Mouse (Mus musculus) kidney, postnatal 0 days (tissue): ENCODE measurements around the gene Arnt2. TPM values are rescaled to one million over a fixed set of nuclear protein-coding genes. Genes with fewer than 3 reads are reported as not detected.

Source experiments
- ATAC-seq: fragments of 200-750 bp; cut with Nextera tagmentation; replicated peaks from 2 replicates; pipeline ENCODE4 v1.8.0; 2017; ENCODE audit warnings: low read depth, moderate number of reproducible peaks, moderate TSS enrichment, moderate library complexity; ENCODE audit not compliant: low FRiP score
- DNase-seq: peaks from one replicate; pipeline ENCODE4 v3.0.0-alpha.2; 2016; ENCODE audit warnings: low spot score
- H3K27ac ChIP-seq: fragments of 300-500 bp; sonication (generic); 2 replicates; pipeline ENCODE4 v1.5.1; 2014; ENCODE audit warnings: mild to moderate bottlenecking
- H3K27me3 ChIP-seq: fragments of 300-500 bp; sonication (generic); 2 replicates; pipeline ENCODE4 v1.6.1; 2014; ENCODE audit warnings: low read length, mixed read lengths; ENCODE audit not compliant: insufficient read depth
- H3K36me3 ChIP-seq: fragments of 300-500 bp; sonication (generic); 2 replicates; pipeline ENCODE4 v1.6.1; 2014; ENCODE audit warnings: low read length, mixed read lengths; ENCODE audit not compliant: insufficient read depth
- H3K4me1 ChIP-seq: fragments of 300-500 bp; sonication (generic); replicated peaks from 2 replicates; pipeline ENCODE4 v1.6.1; 2014; ENCODE audit warnings: antibody characterized with exemption, low read length, mixed read lengths; ENCODE audit not compliant: insufficient read depth
- H3K4me2 ChIP-seq: fragments of 300-500 bp; sonication (generic); 2 replicates; pipeline ENCODE4 v1.6.1; 2014; ENCODE audit warnings: mild to moderate bottlenecking, low read length, moderate library complexity, mixed read lengths
- H3K4me3 ChIP-seq: fragments of 300-500 bp; sonication (generic); replicated peaks from 2 replicates; pipeline ENCODE4 v1.5.1; 2014; ENCODE audit warnings: low read depth, low read length
- H3K9ac ChIP-seq: fragments of 300-500 bp; sonication (generic); 2 replicates; pipeline ENCODE4 v1.6.1; 2014; ENCODE audit warnings: low read depth, low read length
- H3K9me3 ChIP-seq: fragments of 300-500 bp; sonication (generic); replicated peaks from 2 replicates; pipeline ENCODE4 v1.6.1; 2016; ENCODE audit warnings: low read length, inconsistent platforms, mixed read lengths
- CTCF ChIP-seq: IDR thresholded peaks from 2 replicates; pipeline ENCODE4 v1.5.1; 2016; ENCODE audit warnings: antibody characterized with exemption, low read depth, mild to moderate bottlenecking, moderate library complexity
- WGBS: fragments of 180-500 bp; shearing (Covaris S2); extraction: QIAGEN DNeasy Blood & Tissue Kit; methylation state at CpG from one replicate; pipeline ENCODE4 v1.1.7; 2014; 5-methylcytosine and 5-hydroxymethylcytosine counted together
- polyA plus RNA-seq: library from polyadenylated mRNA; unstranded; fragments of >200 nt; fragmentation: Nextera tagmentation; extraction: Ambion mirVana; gene quantifications from 2 replicates; pipeline ENCODE4 v1.2.1, GENCODE M21; 2015

Gene Arnt2
- polyA plus RNA-seq, 1 experiment from 2014 or later: 8.4 TPM

- DNase-seq: no peak
- H3K27ac ChIP-seq: no peak overlapping the region
- no peaks in the 10 kb centered on the region for H3K9me3 ChIP-seq
- no peak for TF ChIP-seq CTCF
- no peak overlapping the region for H3K4me2 ChIP-seq
- no peak overlapping the region for H3K9ac ChIP-seq
- no peak overlapping the region for H3K4me3 ChIP-seq
- no peak for ATAC-seq
- 0 out of 2 replicates have a peak, but pooled peaks cover 12% of the 10 kb centered on the region for H3K4me1 ChIP-seq
- no peaks in the 10 kb centered on the region for H3K36me3 ChIP-seq
- WGBS: 98% methylated on average over 2 of the region's 2 CpGs
- no peaks in the 10 kb centered on the region for H3K27me3 ChIP-seq
These were observed 159.2 kb downstream of the Arnt2 start for GRCm38 (mm10) chr7:84250736-84251135.

GRCm38 (mm10) chr7:84249951-84250350, 160.0 kb downstream of the Arnt2 start:
- 80% methylated on average over 8 of the region's 8 CpGs for WGBS
- H3K27ac ChIP-seq: peak overlapping the region; percentile 44; the same call in 1 of the 2 replicates

GRCm38 (mm10) chr7:84249381-84249780, 160.6 kb downstream of the Arnt2 start:
- Histone ChIP-seq H3K4me2 (no peak overlapping the region), H3K9ac (no peak overlapping the region), H3K9me3 (no peaks in the 10 kb centered on the region), H3K4me1 (0 out of 2 replicates have a peak, but pooled peaks cover 12% of the 10 kb centered on the region), H3K27me3 (no peaks in the 10 kb centered on the region), H3K4me3 (no peak overlapping the region), H3K27ac (peak overlapping the region; percentile 39), H3K36me3 (no peaks in the 10 kb centered on the region)
- no peak for TF ChIP-seq CTCF
- WGBS: 30% methylated on average over 7 of the region's 7 CpGs
- ATAC-seq: no peak
- no peak for DNase-seq

More at GRCm38 (mm10) chr7:84249951-84250350, 160.0 kb downstream of the Arnt2 start:
- Histone ChIP-seq H3K4me1 (0 out of 2 replicates have a peak, but pooled peaks cover 12% of the 10 kb centered on the region), H3K4me3 (no peak overlapping the region), H3K36me3 (no peaks in the 10 kb centered on the region), H3K27me3 (no peaks in the 10 kb centered on the region), H3K4me2 (no peak overlapping the region), H3K9me3 (no peaks in the 10 kb centered on the region), H3K9ac (no peak overlapping the region)
- no peak for TF ChIP-seq CTCF
- no peak for DNase-seq
- ATAC-seq: 0 out of 2 replicates have a peak, but pooled peaks have one; percentile 10

- Histone ChIP-seq H3K9ac (no peak overlapping the region), H3K27ac (peak overlapping the region; percentile 55), H3K4me3 (no peak overlapping the region), H3K4me1 (0 out of 2 replicates have a peak, but pooled peaks cover 12% of the 10 kb centered on the region), H3K36me3 (no peaks in the 10 kb centered on the region), H3K4me2 (no peak overlapping the region), H3K27me3 (no peaks in the 10 kb centered on the region), H3K9me3 (no peaks in the 10 kb centered on the region)
- DNase-seq: no peak
- no peak for TF ChIP-seq CTCF
- no peak for ATAC-seq
- 42% methylated on average over 3 of the region's 3 CpGs for WGBS
These were observed 161.9 kb downstream of the Arnt2 start for GRCm38 (mm10) chr7:84247960-84248665.

- no peak for TF ChIP-seq CTCF
- Histone ChIP-seq H3K36me3 (no peaks in the 10 kb centered on the region), H3K4me1 (0 out of 2 replicates have a peak, but pooled peaks cover 12% of the 10 kb centered on the region), H3K4me3 (no peak overlapping the region), H3K4me2 (no peak overlapping the region), H3K9me3 (no peaks in the 10 kb centered on the region), H3K27ac (peak overlapping the region; percentile 85), H3K27me3 (no peaks in the 10 kb centered on the region), H3K9ac (no peak overlapping the region)
- ATAC-seq (no peak), DNase-seq (no peak)
- 83% methylated on average over 5 of the region's 5 CpGs for WGBS
These were observed 163.1 kb downstream of the Arnt2 start for GRCm38 (mm10) chr7:84246878-84247277.

- Histone ChIP-seq H3K4me2 (no peak overlapping the region), H3K9ac (no peak overlapping the region), H3K36me3 (no peaks in the 10 kb centered on the region), H3K4me1 (0 out of 2 replicates have a peak, but pooled peaks cover 12% of the 10 kb centered on the region), H3K27me3 (no peaks in the 10 kb centered on the region), H3K27ac (peak overlapping the region; percentile 85), H3K9me3 (no peaks in the 10 kb centered on the region), H3K4me3 (no peak overlapping the region)
- no peak for TF ChIP-seq CTCF
- ATAC-seq (peak; percentile 94), DNase-seq (peak; percentile 68)
- 39% methylated on average over 2 of the region's 2 CpGs for WGBS
These were observed 163.9 kb downstream of the Arnt2 start for GRCm38 (mm10) chr7:84246093-84246492.
